Mouse (Mus musculus) G1E (cell line): Measurements from ENCODE around the gene Atp9a.

Experiments used
- CTCF ChIP-seq: IDR thresholded peaks from 2 replicates; pipeline ENCODE4 v1.5.1; 2012; ENCODE audit warnings: low read depth, low read length, inconsistent platforms, mixed read lengths
- GATA1 ChIP-seq: IDR thresholded peaks from 2 replicates; pipeline ENCODE4 v1.6.1; 2012; ENCODE audit warnings: borderline replicate concordance, low read length, inconsistent platforms, mixed read lengths
- POLR2AphosphoS5 ChIP-seq: IDR thresholded peaks from 2 replicates; pipeline ENCODE4 v1.6.1; 2012; ENCODE audit warnings: low read depth, low read length, inconsistent platforms; ENCODE audit not compliant: insufficient replicate concordance

DNA sequence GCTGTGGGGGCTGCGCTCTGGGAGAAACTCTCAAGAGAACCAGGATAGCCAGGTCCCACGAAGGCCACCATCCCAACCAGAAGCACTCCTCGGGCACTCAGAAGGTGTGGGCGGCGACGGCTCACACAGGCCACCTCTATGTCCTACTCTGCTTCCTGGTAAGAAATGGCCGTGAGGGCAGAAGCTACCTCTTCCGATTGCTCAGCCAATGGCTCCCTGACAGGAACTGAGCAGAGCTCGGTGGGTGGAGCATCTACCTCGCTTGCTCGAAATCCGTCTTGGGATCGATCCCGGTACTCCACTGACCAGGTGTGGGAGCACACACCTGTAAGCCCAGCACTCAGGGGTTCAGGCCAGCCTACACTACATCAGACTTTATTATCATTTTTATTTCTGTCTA is 72.0 kb downstream of the Atp9a start:
- TF ChIP-seq CTCF (no peak), GATA1 (no peak), POLR2AphosphoS5 (no peak)
